Mouse (Mus musculus) bone marrow macrophage, adult 2 months (primary cell): ENCODE data around the gene Farsa.

ENCODE experiments used
- CTCF ChIP-seq: IDR thresholded peaks from 2 replicates; pipeline ENCODE4 v1.5.1; 2012; ENCODE audit warnings: low read depth, mild to moderate bottlenecking, low read length, moderate library complexity
- POLR2A ChIP-seq: IDR thresholded peaks from 2 replicates; pipeline ENCODE4 v1.6.1; 2012; ENCODE audit warnings: mild to moderate bottlenecking, low read depth, low read length, borderline replicate concordance

- TF ChIP-seq CTCF (no peak), POLR2A (no peak)
Measured at GRCm38 (mm10) chr8:84874339-84874738, 17.6 kb downstream of the Farsa start.
